Mouse (Mus musculus): ENCODE results near the gene Slc25a47. TPM values are rescaled to one million over a fixed set of nuclear protein-coding genes. Genes with fewer than 3 reads are reported as not detected.

Slc25a47 gene
- 6.4 and 7.3 TPM in 2 replicates for polyA plus RNA-seq (2015; fragmentation: Nextera tagmentation; extraction: Ambion mirVana)

DNA sequence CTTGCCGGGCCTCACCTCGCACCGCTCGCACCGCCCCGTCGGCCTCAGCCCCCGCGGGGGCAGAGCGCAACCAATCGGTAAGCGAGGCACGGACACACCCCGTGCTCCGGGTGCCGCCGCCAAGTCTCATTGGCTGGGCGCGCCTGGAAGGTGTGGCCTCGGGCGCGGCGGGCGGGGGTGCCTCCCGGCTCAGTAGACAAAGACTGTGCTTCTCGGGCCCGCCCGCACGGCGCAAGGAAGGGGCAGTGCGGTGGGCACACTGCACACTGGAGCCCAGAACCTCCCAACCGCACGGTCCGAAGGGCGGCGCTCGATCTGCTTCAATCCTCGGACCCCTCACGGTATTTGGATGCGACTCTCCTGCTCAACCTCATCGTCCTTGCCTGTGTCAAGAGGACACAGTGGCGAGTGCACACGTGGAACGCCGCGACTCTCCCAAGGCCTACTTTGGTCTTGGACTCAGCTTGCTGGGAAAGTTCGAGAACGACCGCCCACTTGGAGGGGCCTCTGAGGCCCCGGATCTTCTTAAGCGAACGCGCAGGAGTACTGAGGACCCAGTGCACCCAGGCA lies at the start of gene Slc25a47, which contains the start of gene Slc25a29:
Slc25a47 (plus strand) TSS at position 207 of the 570 bp plus-strand sequence.
Slc25a29 (minus strand) TSS at position 44 of the 570 bp plus-strand sequence.
- WGBS = under 1% methylated on average over 50 of the region's 53 CpGs
- Histone ChIP-seq H3K4me3 (ENCODE audit: low read length) (peak within 1 kb of the TSS; percentile 75), H3K36me3 (ENCODE audit: control insufficient read depth, insufficient read depth, low read length) (no peaks in the 10 kb centered on the region), H3K4me1 (ENCODE audit: control insufficient read depth, insufficient read depth, low read depth, low read length) (peaks cover 41% of the 10 kb centered on the region), H3K27me3 (replicated peaks; ENCODE audit: control insufficient read depth, insufficient read depth, low read length) (no peaks in the 10 kb centered on the region), H3K4me2 (ENCODE audit: low read length) (peak within 1 kb of the TSS; percentile 96), H3K9ac (ENCODE audit: low read depth, low read length) (peak within 1 kb of the TSS; percentile 78), H3K9me3 (ENCODE audit: control insufficient read depth, low read length) (no peaks in the 10 kb centered on the region), H3K27ac (ENCODE audit: low read depth, low read length) (peak within 1 kb of the TSS; percentile 82)
- peak; percentile 99 for ATAC-seq

DNA sequence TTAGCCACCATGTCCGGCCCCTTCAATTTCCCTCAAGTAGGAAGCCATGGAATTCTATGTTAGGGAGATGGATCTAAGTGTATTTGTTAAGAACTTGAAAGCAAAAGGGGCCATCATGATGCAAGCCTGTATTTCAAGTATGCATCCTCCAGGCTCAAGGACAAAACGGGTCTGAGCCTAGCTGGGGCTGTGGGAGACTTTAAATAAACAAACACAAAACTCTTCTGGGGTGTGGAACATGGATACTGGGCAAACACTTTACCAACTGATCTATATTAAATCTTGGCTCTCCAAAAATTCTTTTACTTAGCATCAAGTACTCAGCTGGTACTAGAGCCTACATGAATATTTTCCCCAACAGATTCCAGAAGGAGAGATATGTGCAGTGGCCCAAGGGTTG lies 48.5 kb upstream of the Slc25a47 start:
- no peak for ATAC-seq
- Histone ChIP-seq H3K4me2 (ENCODE audit: low read length) (no peak overlapping the region), H3K9ac (ENCODE audit: low read depth, low read length) (no peak overlapping the region), H3K27me3 (replicated peaks; ENCODE audit: control insufficient read depth, insufficient read depth, low read length) (no peaks in the 10 kb centered on the region), H3K36me3 (ENCODE audit: control insufficient read depth, insufficient read depth, low read length) (no peaks in the 10 kb centered on the region), H3K27ac (ENCODE audit: low read depth, low read length) (no peak overlapping the region), H3K4me3 (ENCODE audit: low read length) (no peak overlapping the region), H3K9me3 (ENCODE audit: control insufficient read depth, low read length) (no peaks in the 10 kb centered on the region; the same call in 1 of the 2 replicates), H3K4me1 (ENCODE audit: control insufficient read depth, insufficient read depth, low read depth, low read length) (peaks cover 10% of the 10 kb centered on the region)
- 91% methylated on average over 2 of the region's 2 CpGs for WGBS

DNA sequence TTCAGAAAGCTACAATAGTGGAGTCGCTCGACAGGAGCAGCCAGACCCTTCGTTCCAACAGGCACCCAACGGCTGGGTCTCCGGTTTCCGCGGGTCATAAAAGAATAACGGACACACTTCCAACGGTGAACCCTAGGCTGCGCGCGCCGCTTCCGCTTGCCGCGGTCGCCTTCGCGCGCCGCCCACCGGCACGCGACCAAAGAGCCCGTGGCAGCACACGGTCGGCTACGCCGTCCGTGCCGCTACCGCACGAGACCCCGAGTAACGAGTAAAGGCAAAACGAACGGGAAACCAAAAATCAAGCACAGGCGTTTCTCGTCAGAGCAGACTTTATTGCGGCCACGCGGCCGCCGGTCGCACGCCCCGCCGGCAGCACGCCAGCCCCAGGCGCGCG lies 43.7 kb upstream of the Slc25a47 start:
- H3K9ac ChIP-seq (ENCODE audit: low read depth, low read length) = peak overlapping the region; percentile 86
- H3K27ac ChIP-seq (ENCODE audit: low read depth, low read length) = peak overlapping the region; percentile 99
- no peaks in the 10 kb centered on the region for H3K27me3 ChIP-seq (replicated peaks; ENCODE audit: control insufficient read depth, insufficient read depth, low read length)
- WGBS = under 1% methylated on average over 52 of the region's 52 CpGs
- H3K36me3 ChIP-seq (ENCODE audit: control insufficient read depth, insufficient read depth, low read length) = no peaks in the 10 kb centered on the region
- H3K9me3 ChIP-seq (ENCODE audit: control insufficient read depth, low read length) = no peaks in the 10 kb centered on the region
- peak overlapping the region; percentile 60 for H3K4me2 ChIP-seq (ENCODE audit: low read length)
- H3K4me3 ChIP-seq (ENCODE audit: low read length) = peak overlapping the region; percentile 62
- peaks cover 29% of the 10 kb centered on the region for H3K4me1 ChIP-seq (ENCODE audit: control insufficient read depth, insufficient read depth, low read depth, low read length)
- peak; percentile 43 for ATAC-seq

DNA sequence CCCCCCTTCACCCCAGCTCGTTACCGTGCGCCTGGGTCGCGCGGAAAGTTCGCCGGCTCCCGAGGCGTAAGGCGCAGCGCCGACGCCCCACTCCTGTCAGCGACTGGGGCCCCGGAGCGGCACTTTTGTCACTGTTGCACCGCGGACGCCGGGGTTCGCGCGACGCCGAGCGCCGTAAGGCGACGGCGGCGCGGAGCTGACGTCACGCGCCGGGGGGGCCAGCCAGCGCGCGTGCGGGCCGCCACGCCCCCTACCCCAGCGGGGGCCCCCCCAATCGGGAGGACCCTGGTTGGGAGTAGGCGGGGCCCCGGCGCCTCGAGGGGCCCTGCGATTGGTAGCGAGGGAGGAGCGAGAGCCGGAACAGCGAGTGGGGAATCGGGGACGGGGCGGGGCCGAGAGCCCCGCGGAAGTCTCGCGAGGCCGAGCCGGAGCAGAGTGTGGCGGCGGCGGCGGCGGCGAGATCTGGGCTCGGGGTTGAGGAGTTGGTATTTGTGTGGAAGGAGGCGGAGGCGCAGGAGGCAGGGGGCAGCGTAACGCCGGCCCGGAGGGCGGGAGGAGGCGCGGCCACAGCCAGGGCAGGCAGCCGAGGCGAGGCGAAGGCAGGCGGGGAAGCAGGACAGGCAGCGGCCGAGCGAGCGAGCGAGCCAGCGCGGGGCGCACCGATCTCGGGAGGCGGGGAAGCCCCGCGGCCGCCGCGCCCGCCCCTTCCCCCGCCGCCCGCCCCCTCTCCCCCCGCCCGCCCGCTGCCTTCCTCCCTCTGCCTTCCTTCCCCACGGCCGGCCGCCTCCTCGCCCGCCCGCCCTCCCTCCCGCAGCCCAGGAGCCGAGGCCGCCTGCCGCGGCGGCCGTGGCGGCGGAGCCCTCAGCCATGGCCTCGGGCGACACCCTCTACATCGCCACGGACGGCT lies 43.0 kb upstream of the Slc25a47 start, which contains the start of gene Yy1:
Yy1 (plus strand) TSS at position 428 of the 907 bp plus-strand sequence.
- H3K27ac ChIP-seq (ENCODE audit: low read depth, low read length) = peak within 1 kb of the TSS; percentile 99
- H3K4me3 ChIP-seq (ENCODE audit: low read length) = peak within 1 kb of the TSS; percentile 62
- WGBS = under 1% methylated on average over 94 of the region's 127 CpGs
- peak within 1 kb of the TSS; percentile 98 for H3K9ac ChIP-seq (ENCODE audit: low read depth, low read length)
- H3K27me3 ChIP-seq (replicated peaks; ENCODE audit: control insufficient read depth, insufficient read depth, low read length) = no peaks in the 10 kb centered on the region
- H3K36me3 ChIP-seq (ENCODE audit: control insufficient read depth, insufficient read depth, low read length) = no peaks in the 10 kb centered on the region
- peaks cover 30% of the 10 kb centered on the region for H3K4me1 ChIP-seq (ENCODE audit: control insufficient read depth, insufficient read depth, low read depth, low read length)
- ATAC-seq = peak; percentile 93
- no peaks in the 10 kb centered on the region for H3K9me3 ChIP-seq (ENCODE audit: control insufficient read depth, low read length)
- peak within 1 kb of the TSS; percentile 60 for H3K4me2 ChIP-seq (ENCODE audit: low read length)

DNA sequence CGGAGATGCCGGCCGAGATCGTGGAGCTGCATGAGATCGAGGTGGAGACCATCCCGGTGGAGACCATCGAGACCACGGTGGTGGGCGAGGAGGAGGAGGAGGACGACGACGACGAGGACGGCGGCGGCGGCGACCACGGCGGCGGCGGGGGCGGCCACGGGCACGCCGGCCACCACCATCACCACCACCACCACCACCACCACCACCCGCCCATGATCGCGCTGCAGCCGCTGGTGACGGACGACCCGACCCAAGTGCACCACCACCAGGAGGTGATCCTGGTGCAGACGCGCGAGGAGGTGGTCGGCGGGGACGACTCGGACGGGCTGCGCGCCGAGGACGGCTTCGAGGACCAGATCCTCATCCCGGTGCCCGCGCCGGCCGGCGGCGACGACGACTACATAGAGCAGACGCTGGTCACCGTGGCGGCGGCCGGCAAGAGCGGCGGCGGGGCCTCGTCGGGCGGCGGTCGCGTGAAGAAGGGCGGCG lies 42.3 kb upstream of the Slc25a47 start:
- H3K27ac ChIP-seq (ENCODE audit: low read depth, low read length) = peak overlapping the region; percentile 99
- H3K4me3 ChIP-seq (ENCODE audit: low read length) = peak overlapping the region; percentile 62
- H3K4me1 ChIP-seq (ENCODE audit: control insufficient read depth, insufficient read depth, low read depth, low read length) = peaks cover 32% of the 10 kb centered on the region
- H3K27me3 ChIP-seq (replicated peaks; ENCODE audit: control insufficient read depth, insufficient read depth, low read length) = no peaks in the 10 kb centered on the region
- no peaks in the 10 kb centered on the region for H3K9me3 ChIP-seq (ENCODE audit: control insufficient read depth, low read length)
- ATAC-seq = peak; percentile 1; the same call in 1 of the 2 replicates
- H3K36me3 ChIP-seq (ENCODE audit: control insufficient read depth, insufficient read depth, low read length) = no peaks in the 10 kb centered on the region
- peak overlapping the region; percentile 41 for H3K4me2 ChIP-seq (ENCODE audit: low read length)
- under 1% methylated on average over 40 of the region's 71 CpGs for WGBS
- H3K9ac ChIP-seq (ENCODE audit: low read depth, low read length) = peak overlapping the region; percentile 98

DNA sequence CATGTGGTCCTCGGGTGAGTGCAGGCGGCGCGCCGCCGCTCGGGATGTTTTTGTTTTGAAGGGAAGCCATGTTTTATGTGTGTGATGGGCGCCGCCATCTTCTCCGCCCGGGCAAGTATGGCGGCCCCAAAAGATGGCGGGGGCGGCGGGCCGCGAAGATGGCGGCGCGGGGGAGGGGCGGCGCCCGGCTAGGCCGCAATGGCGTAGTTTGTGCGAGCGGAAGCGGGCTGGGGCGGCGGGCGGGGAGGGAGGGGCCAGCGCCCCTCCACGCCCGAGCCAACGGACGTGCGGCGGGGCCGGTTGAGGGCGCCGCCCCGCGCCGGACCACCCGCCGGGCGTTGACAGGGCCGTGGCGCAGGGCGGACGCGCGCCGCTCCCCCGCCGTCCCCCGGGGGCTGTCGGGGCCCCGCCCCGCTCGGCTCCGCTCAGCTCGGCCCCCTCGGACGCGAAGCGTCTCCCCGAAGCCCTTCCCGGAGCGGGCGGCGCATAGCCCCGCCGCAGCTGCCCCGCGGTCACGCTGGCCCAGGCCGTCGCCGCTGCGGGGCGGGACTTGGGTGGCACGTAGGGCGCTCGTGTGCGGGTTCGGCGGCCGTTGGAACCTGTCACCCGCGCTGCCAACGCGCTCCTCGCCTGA lies 41.7 kb upstream of the Slc25a47 start:
- Histone ChIP-seq H3K9me3 (ENCODE audit: control insufficient read depth, low read length) (no peaks in the 10 kb centered on the region), H3K36me3 (ENCODE audit: control insufficient read depth, insufficient read depth, low read length) (no peaks in the 10 kb centered on the region), H3K27me3 (replicated peaks; ENCODE audit: control insufficient read depth, insufficient read depth, low read length) (no peaks in the 10 kb centered on the region), H3K27ac (ENCODE audit: low read depth, low read length) (peak overlapping the region; percentile 99), H3K9ac (ENCODE audit: low read depth, low read length) (peak overlapping the region; percentile 98), H3K4me3 (ENCODE audit: low read length) (peak overlapping the region; percentile 62), H3K4me2 (ENCODE audit: low read length) (peak overlapping the region; percentile 78), H3K4me1 (ENCODE audit: control insufficient read depth, insufficient read depth, low read depth, low read length) (peaks cover 32% of the 10 kb centered on the region)
- peak; percentile 75 for ATAC-seq
- under 1% methylated on average over 68 of the region's 94 CpGs for WGBS

DNA sequence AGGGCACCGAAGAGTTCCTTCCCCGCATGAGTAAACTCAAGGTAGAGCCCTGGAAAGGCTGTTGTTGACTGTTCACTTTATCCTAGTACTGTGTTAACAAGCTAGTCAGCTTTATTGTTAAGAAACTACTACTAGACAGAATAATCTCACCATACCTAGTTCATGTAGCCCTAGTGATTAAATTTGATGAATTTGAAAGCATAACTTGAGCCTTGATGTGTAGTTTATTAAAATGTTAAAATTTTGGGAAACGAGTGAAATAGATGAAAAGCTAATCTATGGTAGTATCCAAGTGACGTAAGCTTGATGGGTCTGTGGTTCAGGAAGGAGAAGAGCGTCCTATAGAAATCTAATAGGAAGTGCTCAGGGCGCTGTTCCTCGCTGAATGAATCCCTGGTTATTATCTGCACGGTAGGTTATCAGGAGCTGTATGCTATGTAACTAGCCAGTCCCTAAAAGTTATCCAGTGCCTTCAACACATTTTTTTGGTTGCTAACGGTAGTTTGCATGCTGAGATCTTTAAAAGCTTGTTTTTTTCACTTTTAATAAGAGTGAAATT lies 40.8 kb upstream of the Slc25a47 start:
- Histone ChIP-seq H3K27ac (ENCODE audit: low read depth, low read length) (peak overlapping the region; percentile 99), H3K9me3 (ENCODE audit: control insufficient read depth, low read length) (no peaks in the 10 kb centered on the region), H3K27me3 (replicated peaks; ENCODE audit: control insufficient read depth, insufficient read depth, low read length) (no peaks in the 10 kb centered on the region), H3K9ac (ENCODE audit: low read depth, low read length) (peak overlapping the region; percentile 98), H3K4me2 (ENCODE audit: low read length) (peak overlapping the region; percentile 78), H3K36me3 (ENCODE audit: control insufficient read depth, insufficient read depth, low read length) (no peaks in the 10 kb centered on the region), H3K4me1 (ENCODE audit: control insufficient read depth, insufficient read depth, low read depth, low read length) (peaks cover 32% of the 10 kb centered on the region), H3K4me3 (ENCODE audit: low read length) (peak overlapping the region; percentile 62)
- no peak for ATAC-seq
- whole genome bisulfite sequencing = 15% methylated on average over 9 of the region's 9 CpGs

DNA sequence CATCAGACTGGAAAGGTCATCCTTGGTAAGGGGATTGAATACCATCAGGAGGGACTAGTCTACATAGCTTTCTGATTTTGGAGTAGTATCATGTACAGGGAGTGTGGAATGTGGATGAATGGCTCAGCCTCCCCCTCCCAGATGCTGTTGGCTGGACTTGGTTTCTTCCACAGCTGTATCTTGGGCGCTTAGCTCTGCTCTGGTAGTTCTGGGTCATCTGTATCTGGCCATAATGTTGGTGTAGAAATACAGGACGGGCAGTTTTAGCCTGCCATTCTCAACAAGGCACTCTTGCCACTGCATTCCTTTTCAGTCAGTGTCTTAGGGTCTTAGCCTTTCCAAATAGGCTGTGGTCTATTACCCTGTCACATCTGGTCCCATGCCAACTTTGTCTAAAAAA lies 34.2 kb upstream of the Slc25a47 start:
- 85% methylated on average over 2 of the region's 2 CpGs for WGBS
- H3K27ac ChIP-seq (ENCODE audit: low read depth, low read length) = no peak overlapping the region
- H3K4me1 ChIP-seq (ENCODE audit: control insufficient read depth, insufficient read depth, low read depth, low read length) = peaks cover 10% of the 10 kb centered on the region
- H3K9ac ChIP-seq (ENCODE audit: low read depth, low read length) = no peak overlapping the region
- no peaks in the 10 kb centered on the region for H3K36me3 ChIP-seq (ENCODE audit: control insufficient read depth, insufficient read depth, low read length)
- no peak overlapping the region for H3K4me3 ChIP-seq (ENCODE audit: low read length)
- no peak for ATAC-seq
- H3K9me3 ChIP-seq (ENCODE audit: control insufficient read depth, low read length) = no peaks in the 10 kb centered on the region
- no peak overlapping the region for H3K4me2 ChIP-seq (ENCODE audit: low read length)
- no peaks in the 10 kb centered on the region for H3K27me3 ChIP-seq (replicated peaks; ENCODE audit: control insufficient read depth, insufficient read depth, low read length)

All from hindbrain, embryonic 16.5 days (tissue).